Mouse (Mus musculus): ENCODE measurements around the gene Scel.

DNA sequence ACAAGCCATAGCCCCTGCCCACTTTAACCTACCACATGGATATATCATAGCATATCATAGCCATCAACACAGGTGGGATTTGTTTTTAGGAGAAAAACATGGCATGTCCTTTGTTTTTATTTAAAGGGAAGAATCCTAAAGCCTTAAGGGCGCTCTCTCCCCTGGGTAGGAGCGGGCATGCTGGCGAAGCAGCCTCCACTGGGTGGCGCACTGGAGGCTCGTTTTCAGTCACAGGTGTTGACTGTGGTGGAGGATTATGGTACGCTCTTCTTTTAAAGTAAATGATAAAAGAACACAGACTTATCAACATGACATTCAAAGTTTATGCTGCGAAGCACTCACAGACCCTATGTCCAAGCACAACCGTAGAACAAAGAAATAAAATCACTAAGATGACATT is 117.4 kb downstream of the Scel start:
- no peak for TF ChIP-seq POLR2A (IDR thresholded peaks at IDR 0.05; ENCODE audit: insufficient read depth, low read depth, low read length)
- TF ChIP-seq CTCF (IDR thresholded peaks at IDR 0.05; ENCODE audit: insufficient read depth, low read depth, low read length) = no peak

Data from olfactory bulb, adult 2 months (tissue).